Mouse (Mus musculus) CD4-positive naive resting alpha-beta T cell, adult 57 days (primary cell): Measurements from ENCODE around the gene Amy2a1. TPM values are rescaled to one million over a fixed set of nuclear protein-coding genes. Genes with fewer than 3 reads are reported as not detected.

Experiments
- total RNA-seq: library from RNA; stranded (reverse); gene quantifications from one replicate; pipeline ENCODE4 v1.2.4, GENCODE M21; 2023

Amy2a1 gene
- 2.7 TPM for total RNA-seq

GRCm38 (mm10) chr3:113532328-113532727, at the start of gene Amy2a1:
Gene Amy2a1 (minus strand): TSS chr3:113532428.

Other genes with a start within 250 kb of the Amy2a1 start
- 0.21 TPM for gene Amy2a4, start 241.0 kb downstream of the Amy2a1 start, total RNA-seq
- gene Amy2a3, start 208.4 kb downstream of the Amy2a1 start, total RNA-seq: 0.21 TPM
- gene Amy2a2, start 175.8 kb downstream of the Amy2a1 start, total RNA-seq: 0.21 TPM
- gene Amy1, start 74.3 kb upstream of the Amy2a1 start, total RNA-seq: 1.7 TPM
- gene Rnpc3, start 97.7 kb upstream of the Amy2a1 start, total RNA-seq: 79.0 TPM